Mouse (Mus musculus) Patski (cell line): ENCODE measurements at regions not wholly inside any gene's neighbourhood (a gene's known extent, or its start where the extent isn't known, plus 50 kb on each side); places are given as distances from the start of the nearest gene placed in this dataset.

Experiments
- ATAC-seq: fragments of 100-300 bp; one replicate; pipeline ENCODE4 v1.8.0; 2021
- CTCF ChIA-PET: fragments of 350-600 bp; sonication (Branson Sonifier 250); formaldehyde crosslinking; loops from one replicate; lab custom pipeline; 2022; ENCODE audit warnings: inconsistent platforms; lab: Charles Lee
- POLR2A ChIA-PET: fragments of 350-600 bp; sonication (Branson Sonifier 250); formaldehyde crosslinking; loops from one replicate; lab custom pipeline; 2022; ENCODE audit warnings: antibody characterized with exemption, inconsistent platforms; lab: Charles Lee
- DNase-seq: peaks from one replicate; pipeline ENCODE4 v3.0.0-alpha.2; 2011; ENCODE audit warnings: low read depth, low spot score
- H3K27me3 ChIP-seq: fragments of 371-371 bp; one replicate; pipeline ENCODE4 v1.5.1; 2021
- CTCF ChIP-seq: fragments of 100-300 bp; IDR thresholded peaks from one replicate; pipeline ENCODE4 v1.5.1; 2021
- in situ Hi-C: fragments of 300-500 bp; cut with MboI; formaldehyde crosslinking; loops from 3 replicates; pipeline ENCODE4 v1.11.1; 2018; ENCODE audit warnings: low pct_unique_long_range_greater_than_20kb, mixed read lengths

GRCm38 (mm10) chrX:47536130-47536529, 356.6 kb downstream of the Smarca1 start:
- TF ChIP-seq CTCF = no peak
- ChIA-PET CTCF (no interaction called here), POLR2A (no interaction called here)
- DNase-seq (no peak), ATAC-seq (no peak)
- in situ Hi-C loops = no loop called here
- H3K27me3 ChIP-seq = peaks cover 34% of the 10 kb centered on the region

- no peak for TF ChIP-seq CTCF
- ChIA-PET POLR2A (no interaction called here), CTCF (no interaction called here)
- in situ Hi-C loops = no loop called here
- ATAC-seq (no peak), DNase-seq (no peak)
- H3K27me3 ChIP-seq = peaks cover 54% of the 10 kb centered on the region
Measured at GRCm38 (mm10) chrX:47495056-47495455, 397.7 kb downstream of the Smarca1 start.

- CTCF ChIA-PET = interaction anchor here (0.6 kb wide), 1 partner anchor 70 kb away, joined by 3 read pairs; no protein-coding TSS in a partner anchor
Measured at GRCm38 (mm10) chrX:47482728-47483127, 410.0 kb downstream of the Smarca1 start.

GRCm38 (mm10) chrX:47478226-47478625, 414.5 kb downstream of the Smarca1 start:
- CTCF ChIA-PET = no interaction called here
- peaks cover 38% of the 10 kb centered on the region for H3K27me3 ChIP-seq
- no peak for DNase-seq
- TF ChIP-seq CTCF = no peak
- POLR2A ChIA-PET = no interaction called here
- no peak for ATAC-seq
- in situ Hi-C loops = no loop called here

More at GRCm38 (mm10) chrX:47482728-47483127, 410.0 kb downstream of the Smarca1 start:
- POLR2A ChIA-PET = no interaction called here
- TF ChIP-seq CTCF = no peak
- ATAC-seq (no peak), DNase-seq (no peak)
- in situ Hi-C loops = no loop called here
- peaks cover 65% of the 10 kb centered on the region for H3K27me3 ChIP-seq

GRCm38 (mm10) chrX:47466721-47467499, 425.9 kb downstream of the Smarca1 start:
- peaks cover 40% of the 10 kb centered on the region for H3K27me3 ChIP-seq
- no peak for ATAC-seq
- in situ Hi-C loops = no loop called here
- no peak for TF ChIP-seq CTCF
- ChIA-PET CTCF (interaction anchor here (1.0 kb wide), 1 partner anchor 11 kb away, joined by 3 read pairs; no protein-coding TSS in a partner anchor), POLR2A (no interaction called here)
- no peak for DNase-seq

- in situ Hi-C loops = no loop called here
- no peak for TF ChIP-seq CTCF
- POLR2A ChIA-PET = no interaction called here
- H3K27me3 ChIP-seq = peaks cover 39% of the 10 kb centered on the region
- CTCF ChIA-PET = no interaction called here
- ATAC-seq (no peak), DNase-seq (no peak)
Measured at GRCm38 (mm10) chrX:47461660-47462490, 430.9 kb downstream of the Smarca1 start.
